Mouse (Mus musculus): ENCODE measurements at regions not wholly inside any gene's neighbourhood (a gene's known extent, or its start where the extent isn't known, plus 50 kb on each side); places are given as distances from the start of the nearest gene placed in this dataset.

DNA sequence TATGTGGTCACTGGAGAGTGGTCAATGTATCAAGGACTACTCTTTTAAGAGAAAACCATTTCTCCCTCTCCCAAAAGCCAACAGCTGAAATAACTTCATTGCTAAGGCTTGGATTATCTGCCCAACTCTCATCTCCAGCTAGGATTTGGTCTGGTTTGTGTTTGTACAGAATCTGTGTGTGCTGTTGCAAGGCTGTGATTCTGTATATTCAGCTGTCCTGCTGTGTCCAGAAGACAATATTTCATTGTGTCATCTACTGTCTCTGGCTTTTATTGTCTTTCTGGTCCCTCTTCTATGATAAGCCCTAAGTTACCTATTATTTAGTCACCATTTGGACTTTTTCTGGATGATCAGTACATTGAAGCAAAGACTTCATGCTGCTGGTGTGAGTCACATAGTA is 110.9 kb downstream of the Cenpc1 start:
- Histone ChIP-seq H3K4me1 (replicated peaks; ENCODE audit: control insufficient read depth, insufficient read depth, low read length) (no peaks in the 10 kb centered on the region), H3K4me3 (ENCODE audit: low read depth, low read length) (no peak overlapping the region), H3K27me3 (ENCODE audit: control insufficient read depth, insufficient read depth, low read length) (no peaks in the 10 kb centered on the region), H3K36me3 (ENCODE audit: control insufficient read depth, insufficient read depth, low read length) (no peaks in the 10 kb centered on the region), H3K9me3 (ENCODE audit: control insufficient read depth, low read length) (no peaks in the 10 kb centered on the region), H3K27ac (ENCODE audit: low read depth, low read length) (no peak overlapping the region), H3K4me2 (ENCODE audit: low read depth, low read length, severe bottlenecking) (no peak overlapping the region), H3K9ac (ENCODE audit: low read length) (no peak overlapping the region)
- ATAC-seq (replicated peaks; ENCODE audit: low FRiP score) (no peak), DNase-seq (ENCODE audit: low spot score) (no peak)

DNA sequence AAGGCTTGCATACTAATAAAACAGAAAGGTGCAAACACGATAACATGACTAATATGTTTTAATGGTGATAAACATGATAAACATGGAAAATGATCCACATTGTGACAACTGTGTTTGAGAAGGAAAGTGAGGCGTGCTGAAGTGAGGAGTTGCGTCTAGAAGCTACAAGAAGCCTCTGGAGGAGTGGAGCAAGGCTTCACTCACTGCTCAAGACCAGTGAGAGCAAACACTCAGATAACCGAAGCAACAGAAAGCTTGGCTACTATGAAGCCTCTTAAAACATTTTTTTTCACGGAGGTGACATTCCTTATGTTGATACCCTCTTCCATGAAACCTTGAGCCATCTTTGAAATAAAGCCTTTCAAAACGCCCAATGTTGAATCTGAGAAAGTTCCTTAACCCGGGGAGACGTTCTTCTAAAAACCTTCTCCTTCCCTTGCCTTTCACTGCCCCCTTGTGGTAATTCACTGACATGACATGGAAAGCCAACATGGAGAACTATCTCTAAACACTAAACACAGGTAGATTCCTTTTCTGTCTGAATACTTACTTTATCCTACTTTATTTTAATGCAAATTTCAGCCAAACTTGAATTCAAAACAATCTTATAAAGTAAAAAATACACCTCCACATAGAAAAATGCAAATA is 128.6 kb downstream of the Cenpc1 start:
- Histone ChIP-seq H3K4me2 (ENCODE audit: low read depth, low read length, severe bottlenecking) (no peak overlapping the region), H3K9ac (ENCODE audit: low read length) (no peak overlapping the region), H3K36me3 (ENCODE audit: control insufficient read depth, insufficient read depth, low read length) (no peaks in the 10 kb centered on the region), H3K27me3 (ENCODE audit: control insufficient read depth, insufficient read depth, low read length) (no peaks in the 10 kb centered on the region), H3K9me3 (ENCODE audit: control insufficient read depth, low read length) (no peaks in the 10 kb centered on the region), H3K4me1 (replicated peaks; ENCODE audit: control insufficient read depth, insufficient read depth, low read length) (no peaks in the 10 kb centered on the region), H3K4me3 (ENCODE audit: low read depth, low read length) (no peak overlapping the region), H3K27ac (ENCODE audit: low read depth, low read length) (no peak overlapping the region)
- ATAC-seq (replicated peaks; ENCODE audit: low FRiP score) (peak; percentile 47), DNase-seq (ENCODE audit: low spot score) (peak; percentile 59)
- WGBS = 40% methylated on average over 8 of the region's 8 CpGs

- H3K9me3 ChIP-seq (ENCODE audit: control insufficient read depth, low read length) = no peaks in the 10 kb centered on the region
- no peaks in the 10 kb centered on the region for H3K36me3 ChIP-seq (ENCODE audit: control insufficient read depth, insufficient read depth, low read length)
- H3K4me1 ChIP-seq (replicated peaks; ENCODE audit: control insufficient read depth, insufficient read depth, low read length) = no peaks in the 10 kb centered on the region
- ATAC-seq (replicated peaks; ENCODE audit: low FRiP score) (no peak), DNase-seq (ENCODE audit: low spot score) (no peak)
- no peak overlapping the region for H3K27ac ChIP-seq (ENCODE audit: low read depth, low read length)
- no peak overlapping the region for H3K4me3 ChIP-seq (ENCODE audit: low read depth, low read length)
- WGBS = 96% methylated on average over 2 of the region's 2 CpGs
- H3K4me2 ChIP-seq (ENCODE audit: low read depth, low read length, severe bottlenecking) = no peak overlapping the region
- no peak overlapping the region for H3K9ac ChIP-seq (ENCODE audit: low read length)
- H3K27me3 ChIP-seq (ENCODE audit: control insufficient read depth, insufficient read depth, low read length) = no peaks in the 10 kb centered on the region
Observed at GRCm38 (mm10) chr5:85918288-85918687, 147.1 kb downstream of the Cenpc1 start.

- no peak overlapping the region for H3K4me3 ChIP-seq (ENCODE audit: low read depth, low read length)
- ATAC-seq (replicated peaks; ENCODE audit: low FRiP score) (no peak), DNase-seq (ENCODE audit: low spot score) (no peak)
- H3K9ac ChIP-seq (ENCODE audit: low read length) = no peak overlapping the region
- no peaks in the 10 kb centered on the region for H3K9me3 ChIP-seq (ENCODE audit: control insufficient read depth, low read length)
- H3K4me1 ChIP-seq (replicated peaks; ENCODE audit: control insufficient read depth, insufficient read depth, low read length) = no peaks in the 10 kb centered on the region
- 78% methylated on average over 4 of the region's 4 CpGs for WGBS
- no peaks in the 10 kb centered on the region for H3K27me3 ChIP-seq (ENCODE audit: control insufficient read depth, insufficient read depth, low read length)
- no peak overlapping the region for H3K27ac ChIP-seq (ENCODE audit: low read depth, low read length)
- no peaks in the 10 kb centered on the region for H3K36me3 ChIP-seq (ENCODE audit: control insufficient read depth, insufficient read depth, low read length)
- H3K4me2 ChIP-seq (ENCODE audit: low read depth, low read length, severe bottlenecking) = no peak overlapping the region
Observed at GRCm38 (mm10) chr5:85915000-85915399, 150.4 kb downstream of the Cenpc1 start.

DNA sequence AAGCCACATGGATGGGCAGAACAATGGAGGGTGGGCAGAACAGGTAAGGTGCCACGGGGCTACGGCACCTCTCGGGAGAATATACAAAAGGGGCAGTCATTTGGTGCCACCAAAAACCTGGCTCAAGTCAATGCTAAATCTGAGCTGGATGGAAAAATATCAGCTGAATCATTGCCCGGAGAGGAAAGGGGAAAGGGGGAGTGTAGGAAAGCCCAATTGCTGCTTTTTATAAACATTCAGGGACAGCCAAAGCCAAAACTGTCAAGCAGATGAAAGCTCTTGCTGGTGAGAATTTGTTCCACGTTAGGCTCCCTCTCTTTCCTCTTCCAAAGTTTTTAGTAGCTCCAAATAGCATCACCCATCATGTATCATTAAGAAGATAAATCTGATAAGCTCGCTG is 168.9 kb downstream of the Cenpc1 start:
- 88% methylated on average over 6 of the region's 6 CpGs for WGBS
- Histone ChIP-seq H3K4me1 (replicated peaks; ENCODE audit: control insufficient read depth, insufficient read depth, low read length) (no peaks in the 10 kb centered on the region), H3K9me3 (ENCODE audit: control insufficient read depth, low read length) (no peaks in the 10 kb centered on the region), H3K4me2 (ENCODE audit: low read depth, low read length, severe bottlenecking) (no peak overlapping the region), H3K4me3 (ENCODE audit: low read depth, low read length) (no peak overlapping the region), H3K9ac (ENCODE audit: low read length) (no peak overlapping the region), H3K36me3 (ENCODE audit: control insufficient read depth, insufficient read depth, low read length) (no peaks in the 10 kb centered on the region), H3K27me3 (ENCODE audit: control insufficient read depth, insufficient read depth, low read length) (no peaks in the 10 kb centered on the region), H3K27ac (ENCODE audit: low read depth, low read length) (no peak overlapping the region)
- ATAC-seq (replicated peaks; ENCODE audit: low FRiP score) (no peak), DNase-seq (ENCODE audit: low spot score) (no peak)

DNA sequence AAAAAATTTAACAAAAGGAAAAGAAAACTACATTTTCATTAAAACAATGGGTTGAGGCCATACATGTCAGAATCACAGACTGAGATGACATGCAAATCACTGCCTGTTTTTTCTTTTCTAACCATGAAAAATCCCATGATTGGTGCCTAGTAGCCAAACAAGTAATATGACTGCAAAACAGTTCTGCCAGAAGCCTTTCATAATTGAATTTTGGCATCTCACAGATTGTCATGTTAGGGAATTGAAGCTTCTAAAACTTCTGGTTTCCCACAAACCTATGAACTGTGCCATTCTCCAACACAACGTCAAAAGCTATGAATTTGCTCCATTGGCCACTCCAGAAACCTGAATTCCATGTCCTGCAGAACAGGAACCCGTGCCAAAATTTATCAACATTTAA is 169.6 kb downstream of the Cenpc1 start:
- Histone ChIP-seq H3K9ac (ENCODE audit: low read length) (no peak overlapping the region), H3K9me3 (ENCODE audit: control insufficient read depth, low read length) (no peaks in the 10 kb centered on the region), H3K27ac (ENCODE audit: low read depth, low read length) (no peak overlapping the region), H3K4me2 (ENCODE audit: low read depth, low read length, severe bottlenecking) (no peak overlapping the region), H3K36me3 (ENCODE audit: control insufficient read depth, insufficient read depth, low read length) (no peaks in the 10 kb centered on the region), H3K4me3 (ENCODE audit: low read depth, low read length) (no peak overlapping the region), H3K4me1 (replicated peaks; ENCODE audit: control insufficient read depth, insufficient read depth, low read length) (no peaks in the 10 kb centered on the region), H3K27me3 (ENCODE audit: control insufficient read depth, insufficient read depth, low read length) (no peaks in the 10 kb centered on the region)
- WGBS = 83% methylated on average over 2 of the region's 2 CpGs
- DNase-seq (ENCODE audit: low spot score) = no peak
- ATAC-seq (replicated peaks; ENCODE audit: low FRiP score) = no peak

DNA sequence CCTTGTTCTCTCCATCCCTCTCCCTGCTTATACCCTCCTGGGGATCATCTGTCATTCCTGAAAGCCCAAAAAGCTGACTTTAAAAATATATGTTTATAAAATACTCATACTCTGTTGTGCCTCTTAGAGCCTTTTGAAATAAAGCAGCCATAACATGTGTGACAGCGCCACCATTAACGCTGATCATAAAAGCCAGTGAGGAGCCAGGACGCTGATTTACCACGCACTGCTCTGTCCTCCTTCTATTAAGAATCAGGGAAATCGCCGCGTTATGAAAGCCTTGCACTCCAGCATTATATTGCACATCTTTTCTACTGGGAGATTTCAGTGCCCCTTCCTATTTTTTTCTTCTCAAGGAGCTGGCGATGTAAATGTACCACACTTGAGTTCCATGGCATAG is 195.1 kb downstream of the Cenpc1 start:
- WGBS = 89% methylated on average over 8 of the region's 8 CpGs
- Histone ChIP-seq H3K27ac (ENCODE audit: low read depth, low read length) (no peak overlapping the region), H3K36me3 (ENCODE audit: control insufficient read depth, insufficient read depth, low read length) (no peaks in the 10 kb centered on the region), H3K4me2 (ENCODE audit: low read depth, low read length, severe bottlenecking) (no peak overlapping the region), H3K9me3 (ENCODE audit: control insufficient read depth, low read length) (no peaks in the 10 kb centered on the region), H3K4me1 (replicated peaks; ENCODE audit: control insufficient read depth, insufficient read depth, low read length) (no peaks in the 10 kb centered on the region), H3K9ac (ENCODE audit: low read length) (no peak overlapping the region), H3K4me3 (ENCODE audit: low read depth, low read length) (no peak overlapping the region), H3K27me3 (ENCODE audit: control insufficient read depth, insufficient read depth, low read length) (no peaks in the 10 kb centered on the region)
- DNase-seq (ENCODE audit: low spot score) (no peak), ATAC-seq (replicated peaks; ENCODE audit: low FRiP score) (no peak)

GRCm38 (mm10) chr5:85832556-85832955 is 232.8 kb downstream of the Cenpc1 start:
- H3K4me2 ChIP-seq (ENCODE audit: low read depth, low read length, severe bottlenecking) = no peak overlapping the region
- no peak overlapping the region for H3K4me3 ChIP-seq (ENCODE audit: low read depth, low read length)
- no peaks in the 10 kb centered on the region for H3K36me3 ChIP-seq (ENCODE audit: control insufficient read depth, insufficient read depth, low read length)
- no peak for ATAC-seq (replicated peaks; ENCODE audit: low FRiP score)
- WGBS = 87% methylated on average over 2 of the region's 2 CpGs
- H3K27ac ChIP-seq (ENCODE audit: low read depth, low read length) = no peak overlapping the region
- H3K9ac ChIP-seq (ENCODE audit: low read length) = no peak overlapping the region
- no peaks in the 10 kb centered on the region for H3K4me1 ChIP-seq (replicated peaks; ENCODE audit: control insufficient read depth, insufficient read depth, low read length)
- DNase-seq (ENCODE audit: low spot score) = no peak
- H3K9me3 ChIP-seq (ENCODE audit: control insufficient read depth, low read length) = no peaks in the 10 kb centered on the region
- no peaks in the 10 kb centered on the region for H3K27me3 ChIP-seq (ENCODE audit: control insufficient read depth, insufficient read depth, low read length)

- no peaks in the 10 kb centered on the region; the same call in 1 of the 2 replicates for H3K9me3 ChIP-seq (ENCODE audit: control insufficient read depth, low read length)
- no peak overlapping the region for H3K9ac ChIP-seq (ENCODE audit: low read length)
- no peak for DNase-seq (ENCODE audit: low spot score)
- no peaks in the 10 kb centered on the region for H3K27me3 ChIP-seq (ENCODE audit: control insufficient read depth, insufficient read depth, low read length)
- H3K4me1 ChIP-seq (replicated peaks; ENCODE audit: control insufficient read depth, insufficient read depth, low read length) = no peaks in the 10 kb centered on the region
- H3K27ac ChIP-seq (ENCODE audit: low read depth, low read length) = no peak overlapping the region
- H3K36me3 ChIP-seq (ENCODE audit: control insufficient read depth, insufficient read depth, low read length) = no peaks in the 10 kb centered on the region
- ATAC-seq (replicated peaks; ENCODE audit: low FRiP score) = no peak; the same call in 1 of the 2 replicates
- no peak overlapping the region for H3K4me2 ChIP-seq (ENCODE audit: low read depth, low read length, severe bottlenecking)
- H3K4me3 ChIP-seq (ENCODE audit: low read depth, low read length) = no peak overlapping the region
- WGBS = 71% methylated on average over 14 of the region's 14 CpGs
Observed at GRCm38 (mm10) chr5:85795531-85796197, 269.7 kb downstream of the Cenpc1 start.

Data from forebrain, embryonic 11.5 days (tissue).